Mouse (Mus musculus) embryonic facial prominence, embryonic 14.5 days (tissue): ENCODE results near the gene Smyd3. TPM values are rescaled to one million over a fixed set of nuclear protein-coding genes. Genes with fewer than 3 reads are reported as not detected.

Experiments used
- ATAC-seq: fragments of 200-750 bp; cut with Nextera tagmentation; 2 replicates; pipeline ENCODE4 v1.8.0; 2017; ENCODE audit warnings: low read depth, moderate number of reproducible peaks, moderate TSS enrichment
- DNase-seq: peaks from one replicate; pipeline ENCODE4 v3.0.0-alpha.2; 2015; ENCODE audit warnings: low spot score
- H3K27ac ChIP-seq: fragments of 300-500 bp; sonication (generic); replicated peaks from 2 replicates; pipeline ENCODE4 v1.5.1; 2014; ENCODE audit warnings: low read depth, mild to moderate bottlenecking, low read length, moderate library complexity
- H3K27me3 ChIP-seq: fragments of 300-500 bp; sonication (generic); replicated peaks from 2 replicates; pipeline ENCODE4 v1.6.1; 2014; ENCODE audit warnings: low read length; ENCODE audit not compliant: control insufficient read depth, insufficient read depth
- H3K36me3 ChIP-seq: fragments of 300-500 bp; sonication (generic); 2 replicates; pipeline ENCODE4 v1.6.1; 2014; ENCODE audit warnings: low read length, mixed read lengths; ENCODE audit not compliant: control insufficient read depth, insufficient read depth
- H3K4me1 ChIP-seq: fragments of 300-500 bp; sonication (generic); 2 replicates; pipeline ENCODE4 v1.6.1; 2014; ENCODE audit warnings: antibody characterized with exemption, low read length; ENCODE audit not compliant: control insufficient read depth, insufficient read depth
- H3K4me2 ChIP-seq: fragments of 300-500 bp; sonication (generic); 2 replicates; pipeline ENCODE4 v1.6.1; 2014; ENCODE audit warnings: low read depth, mild to moderate bottlenecking, low read length, moderate library complexity, mixed read lengths
- H3K4me3 ChIP-seq: fragments of 300-500 bp; sonication (generic); 2 replicates; pipeline ENCODE4 v1.5.1; 2014; ENCODE audit warnings: low read depth, mild to moderate bottlenecking, low read length
- H3K9ac ChIP-seq: fragments of 300-500 bp; sonication (generic); 2 replicates; pipeline ENCODE4 v1.6.1; 2014; ENCODE audit warnings: low read depth, mild to moderate bottlenecking, low read length, moderate library complexity, mixed read lengths
- H3K9me3 ChIP-seq: fragments of 300-500 bp; sonication (generic); 2 replicates; pipeline ENCODE4 v1.6.1; 2016; ENCODE audit warnings: low read length; ENCODE audit not compliant: control insufficient read depth
- WGBS: fragments of 180-500 bp; shearing (Covaris S2); extraction: QIAGEN DNeasy Blood & Tissue Kit; methylation state at CpG from one replicate; pipeline ENCODE4 v1.1.7; 2014; 5-methylcytosine and 5-hydroxymethylcytosine counted together
- polyA plus RNA-seq: library from polyadenylated mRNA; unstranded; fragments of >200 nt; fragmentation: Nextera tagmentation; extraction: Ambion mirVana; gene quantifications from 2 replicates; pipeline ENCODE4 v1.2.1, GENCODE M21; 2014

Smyd3 gene
- polyA plus RNA-seq, 1 experiment from 2014 or later: 16.7 TPM

DNA sequence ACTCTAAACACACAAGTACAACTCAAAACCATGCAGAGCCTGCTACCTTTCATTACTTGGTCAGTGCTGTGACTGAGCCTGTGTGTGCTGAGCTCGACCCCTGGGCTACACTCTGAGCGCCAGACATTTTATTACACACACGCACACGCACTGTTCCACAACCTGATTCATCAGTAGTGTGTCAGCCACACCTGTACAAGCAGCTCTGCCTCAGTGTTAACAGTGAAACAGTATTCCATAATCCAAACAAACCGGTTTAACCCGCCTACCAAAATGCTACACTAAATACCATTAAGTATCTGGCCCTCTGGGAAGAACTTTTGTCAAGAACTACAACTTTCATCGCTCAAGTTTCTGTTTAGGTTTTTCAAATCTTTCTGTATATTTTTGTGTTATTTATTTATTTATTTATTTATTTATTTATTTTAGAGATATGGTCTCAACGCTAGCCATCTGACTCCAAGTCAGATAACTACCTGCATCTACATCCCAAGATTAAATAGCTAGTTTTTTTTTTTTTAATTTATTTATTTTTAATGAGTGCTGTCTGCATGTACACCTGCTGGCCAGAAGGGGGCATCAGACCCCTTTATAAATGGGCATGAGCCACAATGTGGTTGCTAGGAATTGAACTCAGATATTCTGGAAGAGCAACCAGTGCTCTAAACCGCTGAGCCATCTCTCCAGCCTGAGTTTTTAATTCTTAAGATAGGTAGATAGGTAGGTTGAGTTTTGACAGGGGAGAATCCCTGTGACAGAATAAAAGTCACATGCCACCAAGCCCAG is 11.1 kb downstream of the Smyd3 start:
- H3K9me3 ChIP-seq: no peaks in the 10 kb centered on the region
- WGBS: 62% methylated on average over 9 of the region's 9 CpGs
- H3K27ac ChIP-seq: no peak overlapping the region
- ATAC-seq (0 out of 2 replicates have a peak, but pooled peaks have one; percentile 16), DNase-seq (peak; percentile 69)
- no peaks in the 10 kb centered on the region for H3K4me1 ChIP-seq
- no peaks in the 10 kb centered on the region for H3K27me3 ChIP-seq
- H3K4me3 ChIP-seq: no peak overlapping the region
- H3K36me3 ChIP-seq: no peaks in the 10 kb centered on the region
- H3K9ac ChIP-seq: no peak overlapping the region
- no peak overlapping the region for H3K4me2 ChIP-seq

DNA sequence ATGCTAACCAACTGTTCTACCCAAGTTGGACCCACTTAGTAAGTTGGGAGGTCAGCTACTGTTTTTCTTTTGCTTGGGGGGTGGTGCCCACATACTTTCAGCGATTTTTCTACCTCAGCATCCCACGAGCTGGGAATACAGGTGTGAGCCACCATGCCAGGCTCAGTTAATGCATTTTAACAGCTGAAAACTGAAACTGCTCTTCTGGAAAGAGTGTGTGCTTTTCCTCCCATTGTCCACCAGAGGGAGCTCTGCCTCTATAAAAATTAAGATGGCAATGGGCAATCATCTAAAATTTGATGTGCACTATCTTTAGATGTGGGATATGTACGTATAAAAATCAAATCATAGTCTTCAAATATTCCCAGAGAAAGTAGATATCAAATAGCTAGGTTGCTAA is 15.3 kb downstream of the Smyd3 start:
- no peak overlapping the region for H3K27ac ChIP-seq
- WGBS: 10% methylated on average over 3 of the region's 3 CpGs
- H3K9me3 ChIP-seq: no peaks in the 10 kb centered on the region
- H3K36me3 ChIP-seq: no peaks in the 10 kb centered on the region
- no peaks in the 10 kb centered on the region for H3K27me3 ChIP-seq
- H3K4me3 ChIP-seq: no peak overlapping the region
- no peak for ATAC-seq
- H3K4me1 ChIP-seq: no peaks in the 10 kb centered on the region
- DNase-seq: peak; percentile 28
- H3K4me2 ChIP-seq: no peak overlapping the region
- H3K9ac ChIP-seq: no peak overlapping the region

DNA sequence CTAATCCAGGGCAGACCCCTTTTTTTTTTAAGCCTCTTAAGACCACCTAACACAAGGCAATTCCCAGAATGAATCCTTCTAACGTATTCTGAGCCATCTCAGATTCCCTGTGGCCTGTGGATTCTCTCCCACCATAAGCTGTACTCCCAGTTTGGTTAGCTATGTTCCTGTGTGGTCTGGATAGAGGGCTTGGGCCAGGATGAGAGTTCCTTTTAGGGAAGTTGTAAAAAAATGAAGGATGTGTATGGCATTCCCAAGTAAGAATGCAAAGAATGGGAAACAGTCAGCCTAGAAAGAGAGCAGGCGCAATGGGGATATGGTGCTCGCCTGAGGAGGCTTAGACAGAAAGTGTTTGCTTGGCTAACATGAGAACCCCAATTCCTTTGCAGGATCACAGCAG is 18.6 kb downstream of the Smyd3 start:
- Histone ChIP-seq H3K4me2 (no peak overlapping the region), H3K9ac (no peak overlapping the region), H3K4me3 (no peak overlapping the region), H3K27me3 (no peaks in the 10 kb centered on the region), H3K36me3 (no peaks in the 10 kb centered on the region), H3K4me1 (no peaks in the 10 kb centered on the region), H3K9me3 (no peaks in the 10 kb centered on the region), H3K27ac (no peak overlapping the region)
- ATAC-seq (no peak), DNase-seq (no peak)
- 69% methylated on average over 3 of the region's 3 CpGs for WGBS

DNA sequence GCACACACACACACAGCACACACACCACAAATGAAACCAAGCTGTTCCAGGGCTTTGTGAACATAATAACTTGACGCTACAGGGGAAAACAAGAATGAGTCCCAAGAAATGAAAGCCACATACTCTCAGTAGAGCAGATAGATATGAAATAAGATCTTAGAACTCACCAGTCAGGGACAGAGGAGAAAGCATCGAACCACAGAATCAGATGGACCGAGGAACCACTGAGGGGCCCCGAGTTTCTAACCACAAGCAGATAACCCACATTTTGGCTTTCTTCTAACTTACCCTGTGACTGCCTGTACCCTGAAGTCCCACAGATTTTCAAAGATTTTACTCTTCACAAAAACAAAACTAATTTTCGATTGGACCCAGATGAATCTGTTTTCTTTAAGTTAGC is 24.9 kb downstream of the Smyd3 start:
- DNase-seq (no peak), ATAC-seq (no peak)
- Histone ChIP-seq H3K36me3 (no peaks in the 10 kb centered on the region), H3K9ac (no peak overlapping the region), H3K27ac (no peak overlapping the region), H3K27me3 (no peaks in the 10 kb centered on the region), H3K4me3 (no peak overlapping the region), H3K4me2 (no peak overlapping the region), H3K4me1 (no peaks in the 10 kb centered on the region), H3K9me3 (no peaks in the 10 kb centered on the region)
- WGBS: 65% methylated on average over 5 of the region's 5 CpGs

DNA sequence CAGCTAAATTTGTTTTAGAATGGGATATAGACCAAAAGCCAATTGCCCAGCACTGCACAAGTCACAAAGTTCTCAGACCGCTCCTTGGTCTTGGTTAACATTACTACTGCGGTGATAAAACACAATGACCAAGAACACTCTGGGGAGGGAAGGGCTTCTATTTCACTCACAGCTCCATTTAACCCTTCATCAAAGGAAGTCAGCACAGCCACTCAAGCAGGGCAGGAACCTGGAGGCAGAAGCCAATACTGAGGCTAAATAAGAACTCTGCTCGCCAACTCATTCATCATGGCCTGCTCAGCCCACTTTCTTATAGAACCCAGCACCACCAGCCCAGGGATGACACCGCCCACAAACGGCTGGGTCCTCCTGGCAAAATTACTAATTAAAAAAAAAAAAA is 29.3 kb downstream of the Smyd3 start:
- no peak for DNase-seq
- H3K9me3 ChIP-seq: no peaks in the 10 kb centered on the region
- H3K27ac ChIP-seq: no peak overlapping the region
- H3K4me1 ChIP-seq: no peaks in the 10 kb centered on the region
- no peak overlapping the region for H3K9ac ChIP-seq
- ATAC-seq: no peak
- H3K36me3 ChIP-seq: no peaks in the 10 kb centered on the region
- H3K4me3 ChIP-seq: no peak overlapping the region
- H3K27me3 ChIP-seq: no peaks in the 10 kb centered on the region
- H3K4me2 ChIP-seq: no peak overlapping the region
- 91% methylated on average over 5 of the region's 5 CpGs for WGBS

DNA sequence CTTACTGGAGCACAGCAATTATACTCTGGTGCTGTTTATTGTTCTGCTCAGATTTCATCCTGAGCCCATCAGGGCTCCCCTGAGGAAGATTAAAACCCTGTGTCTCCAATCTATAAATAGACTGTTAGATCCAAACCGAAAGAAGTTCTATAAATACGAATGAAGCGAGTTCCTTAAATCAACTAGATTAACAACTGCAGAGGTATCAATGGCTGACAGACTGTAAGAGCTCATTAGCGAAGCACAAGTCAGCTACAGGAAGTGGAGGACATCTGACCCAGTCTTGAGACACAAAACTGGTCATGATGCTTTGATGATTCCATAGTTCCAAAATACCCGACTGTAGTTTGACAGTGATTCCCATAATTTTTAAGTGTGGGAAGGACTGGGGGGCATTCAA is 29.9 kb downstream of the Smyd3 start:
- H3K4me3 ChIP-seq: no peak overlapping the region

DNA sequence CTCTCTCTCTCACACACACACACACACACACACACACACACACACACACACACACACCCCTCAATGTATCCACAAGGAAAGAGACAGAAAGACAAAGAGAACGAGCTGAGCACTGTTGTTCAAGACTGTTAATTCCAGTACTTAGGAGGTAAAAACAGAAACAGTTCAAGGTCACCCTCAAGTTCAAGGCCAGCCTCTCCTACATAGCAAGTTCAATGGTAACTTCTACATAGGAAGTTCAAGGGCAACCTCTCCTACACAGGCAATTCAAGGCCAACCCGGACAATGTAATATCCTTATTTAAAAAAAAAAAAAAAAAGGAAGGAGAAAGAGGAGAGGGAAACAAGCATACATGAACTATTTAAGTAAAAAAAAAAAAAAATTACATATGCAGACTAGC is 30.6 kb downstream of the Smyd3 start:
- Histone ChIP-seq H3K27ac (no peak overlapping the region), H3K27me3 (no peaks in the 10 kb centered on the region), H3K4me1 (no peaks in the 10 kb centered on the region), H3K9ac (no peak overlapping the region), H3K4me3 (no peak overlapping the region), H3K36me3 (no peaks in the 10 kb centered on the region), H3K9me3 (no peaks in the 10 kb centered on the region), H3K4me2 (no peak overlapping the region)
- no peak for ATAC-seq
- no peak for DNase-seq
- 80% methylated on average over 2 of the region's 2 CpGs for WGBS

More for the DNA sequence above, 29.9 kb downstream of the Smyd3 start:
- no peak overlapping the region for H3K27ac ChIP-seq
- WGBS: 40% methylated on average over 5 of the region's 5 CpGs
- no peak overlapping the region for H3K4me2 ChIP-seq
- ATAC-seq (no peak), DNase-seq (no peak)
- H3K9ac ChIP-seq: no peak overlapping the region
- no peaks in the 10 kb centered on the region for H3K27me3 ChIP-seq
- H3K36me3 ChIP-seq: no peaks in the 10 kb centered on the region
- H3K9me3 ChIP-seq: no peaks in the 10 kb centered on the region
- no peaks in the 10 kb centered on the region for H3K4me1 ChIP-seq

DNA sequence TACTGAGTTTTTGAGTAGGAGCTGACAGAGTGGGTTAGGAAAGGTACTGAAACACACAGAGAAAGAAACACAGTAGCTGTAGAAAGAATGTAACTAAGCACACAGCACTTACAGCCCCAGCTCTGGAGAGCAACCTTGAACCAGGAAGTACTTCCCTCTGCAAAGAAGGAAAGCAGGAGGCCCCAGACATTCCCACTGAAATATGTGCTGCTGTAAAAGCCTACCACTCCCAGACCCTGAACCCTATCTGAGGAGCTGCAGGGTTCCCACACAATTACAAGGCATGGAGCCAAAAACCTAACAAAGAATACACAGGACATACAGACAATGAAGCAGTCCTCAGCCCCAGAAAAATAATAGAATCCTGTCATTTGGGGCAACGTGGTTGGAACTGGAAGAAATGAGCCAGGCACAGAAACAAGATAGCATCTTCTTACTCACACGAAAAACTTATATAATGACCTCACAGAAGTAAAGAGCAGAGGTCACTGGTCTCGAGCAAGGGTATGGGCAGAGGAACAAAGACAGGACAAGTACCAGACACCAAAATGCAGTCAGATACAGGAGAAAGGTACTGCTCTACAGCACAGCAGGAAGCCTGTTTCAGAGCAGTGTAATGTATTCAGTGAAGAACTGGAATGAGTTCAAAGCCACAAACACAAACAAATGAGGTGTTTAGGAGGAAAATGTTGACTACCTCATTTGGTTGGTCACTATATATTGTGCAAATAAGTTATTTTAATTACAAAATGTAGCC is 31.9 kb downstream of the Smyd3 start:
- no peaks in the 10 kb centered on the region for H3K4me1 ChIP-seq
- no peaks in the 10 kb centered on the region for H3K27me3 ChIP-seq
- WGBS: 30% methylated on average over 3 of the region's 3 CpGs
- H3K36me3 ChIP-seq: no peaks in the 10 kb centered on the region
- no peak overlapping the region for H3K4me3 ChIP-seq
- 0 out of 2 replicates have a peak overlapping the region, but pooled peaks have one; percentile 8 for H3K27ac ChIP-seq
- no peak for ATAC-seq
- H3K4me2 ChIP-seq: no peak overlapping the region
- no peak for DNase-seq
- H3K9me3 ChIP-seq: no peaks in the 10 kb centered on the region
- H3K9ac ChIP-seq: no peak overlapping the region
